Mouse (Mus musculus): Measurements from ENCODE around the gene Disp1. TPM values are rescaled to one million over a fixed set of nuclear protein-coding genes. Genes with fewer than 3 reads are reported as not detected.

Disp1 gene
- polyA plus RNA-seq, 1 experiment from 2014 or later, result 7.6 TPM

DNA sequence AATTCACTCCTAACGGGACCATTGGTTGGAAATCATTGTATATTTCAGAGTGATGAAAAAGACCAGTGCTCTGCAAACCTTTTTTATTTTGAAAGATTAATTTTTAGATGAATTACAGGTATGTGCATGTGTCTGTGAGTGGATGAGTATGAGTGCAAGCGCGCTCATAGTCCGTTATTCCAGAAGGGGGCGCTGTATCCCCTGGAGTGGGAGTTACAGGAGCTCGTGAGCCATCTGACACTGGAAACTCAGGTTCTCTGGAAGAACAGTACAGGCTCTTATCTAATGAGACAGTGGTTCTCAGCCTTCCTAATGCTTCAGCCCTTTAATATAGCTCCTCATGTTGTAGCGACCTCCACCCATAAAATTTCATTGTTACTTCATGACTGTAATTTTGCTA lies 22.0 kb upstream of the Disp1 start:
- no peak for ATAC-seq
- no peaks in the 10 kb centered on the region for H3K9me3 ChIP-seq (replicated peaks; ENCODE audit: control insufficient read depth, low read length, poor library complexity, severe bottlenecking)
- H3K36me3 ChIP-seq (ENCODE audit: control insufficient read depth, insufficient read depth, low read length), result no peaks in the 10 kb centered on the region
- H3K4me3 ChIP-seq (ENCODE audit: low read depth, low read length), result no peak overlapping the region
- WGBS, result 75% methylated on average over 7 of the region's 7 CpGs
- no peak overlapping the region for H3K27ac ChIP-seq (ENCODE audit: low read length)
- no peak overlapping the region for H3K4me2 ChIP-seq (ENCODE audit: low read length)
- H3K4me1 ChIP-seq (ENCODE audit: control insufficient read depth, insufficient read depth, low read length), result no peaks in the 10 kb centered on the region
- no peak overlapping the region for H3K9ac ChIP-seq (ENCODE audit: low read depth, low read length)
- H3K27me3 ChIP-seq (ENCODE audit: control insufficient read depth, insufficient read depth, low read depth, low read length), result no peaks in the 10 kb centered on the region

DNA sequence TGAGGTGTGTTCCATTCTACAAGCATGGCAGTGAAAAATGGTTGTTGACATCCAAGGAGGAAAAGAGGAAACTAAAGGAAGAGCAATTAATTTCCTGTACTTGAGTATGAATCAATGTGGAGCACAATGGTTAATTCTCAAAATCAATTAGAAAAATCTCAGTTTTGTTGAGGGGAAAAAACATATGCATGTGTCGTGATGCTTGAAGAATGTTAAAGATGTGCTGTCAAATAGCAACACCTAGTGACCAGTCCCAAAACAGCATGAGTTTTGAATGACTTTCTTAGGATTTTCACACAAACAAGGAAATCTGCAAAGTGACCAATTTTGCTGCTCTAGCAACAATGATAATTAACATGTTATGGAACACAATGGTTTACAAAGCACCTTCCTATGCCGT lies 16.6 kb upstream of the Disp1 start:
- Histone ChIP-seq H3K27ac (ENCODE audit: low read length) (no peak overlapping the region), H3K4me2 (ENCODE audit: low read length) (no peak overlapping the region), H3K9me3 (replicated peaks; ENCODE audit: control insufficient read depth, low read length, poor library complexity, severe bottlenecking) (no peaks in the 10 kb centered on the region), H3K27me3 (ENCODE audit: control insufficient read depth, insufficient read depth, low read depth, low read length) (no peaks in the 10 kb centered on the region), H3K9ac (ENCODE audit: low read depth, low read length) (no peak overlapping the region), H3K36me3 (ENCODE audit: control insufficient read depth, insufficient read depth, low read length) (no peaks in the 10 kb centered on the region), H3K4me3 (ENCODE audit: low read depth, low read length) (no peak overlapping the region), H3K4me1 (ENCODE audit: control insufficient read depth, insufficient read depth, low read length) (no peaks in the 10 kb centered on the region)
- no peak for ATAC-seq
- WGBS, result 23% methylated on average over 2 of the region's 2 CpGs

DNA sequence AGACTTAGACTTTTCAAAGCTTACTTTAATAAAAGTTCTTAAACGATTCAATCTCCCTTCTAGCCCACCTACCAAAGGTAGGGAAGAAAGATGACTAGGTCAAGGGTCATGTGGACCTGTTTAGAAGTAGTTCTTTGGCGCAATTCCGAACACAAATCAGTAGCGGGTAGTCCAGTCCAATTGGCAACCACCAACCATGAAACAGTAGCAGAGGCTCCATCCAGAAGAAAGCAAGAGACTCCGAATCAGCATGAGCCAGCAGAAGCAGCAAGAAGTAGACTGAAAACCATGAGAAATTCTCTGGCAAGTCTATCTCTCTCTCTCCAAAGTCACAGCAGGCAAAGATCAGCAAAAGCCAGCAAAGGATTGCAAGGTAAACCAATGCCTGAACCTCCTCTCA lies 15.1 kb upstream of the Disp1 start:
- no peak for ATAC-seq
- H3K36me3 ChIP-seq (ENCODE audit: control insufficient read depth, insufficient read depth, low read length), result no peaks in the 10 kb centered on the region
- no peak overlapping the region for H3K9ac ChIP-seq (ENCODE audit: low read depth, low read length)
- H3K4me3 ChIP-seq (ENCODE audit: low read depth, low read length), result no peak overlapping the region
- no peak overlapping the region for H3K27ac ChIP-seq (ENCODE audit: low read length)
- no peaks in the 10 kb centered on the region for H3K9me3 ChIP-seq (replicated peaks; ENCODE audit: control insufficient read depth, low read length, poor library complexity, severe bottlenecking)
- 88% methylated on average over 5 of the region's 5 CpGs for WGBS
- no peaks in the 10 kb centered on the region for H3K27me3 ChIP-seq (ENCODE audit: control insufficient read depth, insufficient read depth, low read depth, low read length)
- H3K4me2 ChIP-seq (ENCODE audit: low read length), result no peak overlapping the region
- no peaks in the 10 kb centered on the region for H3K4me1 ChIP-seq (ENCODE audit: control insufficient read depth, insufficient read depth, low read length)

DNA sequence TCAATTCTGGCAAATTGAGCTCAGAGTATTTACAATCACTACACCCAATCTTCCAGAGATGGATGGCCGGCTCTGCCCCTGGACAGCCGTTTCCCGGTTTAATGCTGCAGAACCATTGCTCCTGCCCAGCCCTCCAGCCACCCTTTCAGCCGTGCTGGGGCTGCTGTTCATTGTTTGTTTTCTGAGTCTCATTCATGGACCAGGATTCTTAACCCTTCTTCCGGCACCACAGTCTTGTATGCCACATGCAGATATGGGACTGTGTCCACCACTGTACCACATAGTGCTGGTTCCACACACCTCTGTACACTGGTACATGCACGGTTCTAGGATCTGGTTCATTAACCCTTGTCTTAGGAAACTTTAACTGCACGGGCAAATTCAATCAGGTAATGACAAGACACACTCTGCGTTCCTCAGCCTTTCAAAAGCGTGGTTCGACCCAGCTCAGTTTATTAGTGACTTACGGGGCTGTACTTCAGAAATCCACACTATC lies 12.4 kb upstream of the Disp1 start:
- WGBS, result 78% methylated on average over 11 of the region's 11 CpGs
- no peaks in the 10 kb centered on the region for H3K4me1 ChIP-seq (ENCODE audit: control insufficient read depth, insufficient read depth, low read length)
- H3K27me3 ChIP-seq (ENCODE audit: control insufficient read depth, insufficient read depth, low read depth, low read length), result no peaks in the 10 kb centered on the region
- H3K36me3 ChIP-seq (ENCODE audit: control insufficient read depth, insufficient read depth, low read length), result no peaks in the 10 kb centered on the region
- no peak overlapping the region for H3K4me2 ChIP-seq (ENCODE audit: low read length)
- H3K27ac ChIP-seq (ENCODE audit: low read length), result no peak overlapping the region
- H3K9me3 ChIP-seq (replicated peaks; ENCODE audit: control insufficient read depth, low read length, poor library complexity, severe bottlenecking), result no peaks in the 10 kb centered on the region
- no peak for ATAC-seq
- no peak overlapping the region for H3K9ac ChIP-seq (ENCODE audit: low read depth, low read length)
- H3K4me3 ChIP-seq (ENCODE audit: low read depth, low read length), result no peak overlapping the region

DNA sequence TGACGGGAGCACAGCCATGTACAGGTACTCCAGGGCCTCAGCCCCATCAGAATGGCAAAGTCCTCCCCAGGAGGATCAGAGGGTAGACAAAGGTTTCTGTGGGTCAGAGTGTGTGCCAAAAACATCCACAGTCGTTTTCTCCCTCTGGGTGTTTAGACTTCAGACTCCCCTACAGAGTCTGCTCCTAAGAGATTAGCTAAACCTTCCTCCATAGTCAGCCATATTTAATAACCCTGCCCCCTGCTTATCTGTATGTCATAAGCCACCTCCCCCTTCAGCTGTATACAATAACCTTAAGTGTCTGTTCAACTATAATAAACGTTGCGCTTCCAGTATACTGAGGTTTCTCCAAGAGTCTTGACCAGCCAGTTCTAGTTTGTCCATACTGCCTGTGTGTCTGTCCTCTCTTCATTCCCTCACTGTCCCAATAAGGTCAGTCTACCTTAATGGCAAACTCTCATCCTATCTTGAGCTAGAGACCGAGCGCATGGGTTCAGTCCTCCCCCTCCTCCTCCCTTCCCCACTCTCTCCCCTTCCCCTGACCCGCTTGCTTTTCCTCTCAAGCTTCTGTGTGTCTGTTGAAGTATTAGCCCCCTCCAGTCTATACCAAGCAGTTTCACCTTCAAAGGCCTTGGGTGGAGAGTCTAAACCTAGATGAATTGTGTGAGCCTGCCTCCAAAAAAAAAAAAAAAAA lies 11.8 kb upstream of the Disp1 start:
- 83% methylated on average over 7 of the region's 7 CpGs for WGBS
- no peaks in the 10 kb centered on the region for H3K36me3 ChIP-seq (ENCODE audit: control insufficient read depth, insufficient read depth, low read length)
- H3K27ac ChIP-seq (ENCODE audit: low read length), result no peak overlapping the region
- ATAC-seq, result no peak
- no peaks in the 10 kb centered on the region for H3K27me3 ChIP-seq (ENCODE audit: control insufficient read depth, insufficient read depth, low read depth, low read length)
- no peak overlapping the region for H3K9ac ChIP-seq (ENCODE audit: low read depth, low read length)
- no peaks in the 10 kb centered on the region for H3K9me3 ChIP-seq (replicated peaks; ENCODE audit: control insufficient read depth, low read length, poor library complexity, severe bottlenecking)
- no peak overlapping the region for H3K4me2 ChIP-seq (ENCODE audit: low read length)
- H3K4me3 ChIP-seq (ENCODE audit: low read depth, low read length), result no peak overlapping the region
- no peaks in the 10 kb centered on the region for H3K4me1 ChIP-seq (ENCODE audit: control insufficient read depth, insufficient read depth, low read length)

DNA sequence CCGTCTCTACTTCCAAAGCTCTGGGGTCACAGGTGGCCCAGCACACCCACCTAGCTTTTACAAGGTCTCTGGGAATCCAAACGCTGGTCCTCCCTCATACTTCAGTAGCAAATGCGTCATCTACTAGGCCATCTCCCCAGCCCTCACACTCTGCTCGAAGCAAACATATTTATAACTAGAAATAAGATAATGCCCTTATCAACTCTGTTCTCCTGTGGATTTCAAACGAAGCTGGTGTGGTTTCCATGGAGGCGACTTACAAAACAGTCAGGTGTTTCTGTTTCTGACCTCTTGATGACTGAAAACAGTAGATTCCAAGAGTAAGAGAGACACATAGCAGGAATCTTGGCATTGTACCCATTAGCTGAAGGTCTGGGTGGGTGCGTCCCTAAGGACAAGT lies 6.1 kb upstream of the Disp1 start:
- Histone ChIP-seq H3K9me3 (replicated peaks; ENCODE audit: control insufficient read depth, low read length, poor library complexity, severe bottlenecking) (no peaks in the 10 kb centered on the region), H3K27me3 (ENCODE audit: control insufficient read depth, insufficient read depth, low read depth, low read length) (no peaks in the 10 kb centered on the region), H3K4me2 (ENCODE audit: low read length) (no peak overlapping the region), H3K36me3 (ENCODE audit: control insufficient read depth, insufficient read depth, low read length) (no peaks in the 10 kb centered on the region), H3K9ac (ENCODE audit: low read depth, low read length) (no peak overlapping the region), H3K4me1 (ENCODE audit: control insufficient read depth, insufficient read depth, low read length) (no peaks in the 10 kb centered on the region), H3K4me3 (ENCODE audit: low read depth, low read length) (no peak overlapping the region), H3K27ac (ENCODE audit: low read length) (no peak overlapping the region)
- no peak for ATAC-seq
- whole genome bisulfite sequencing, result 85% methylated on average over 7 of the region's 7 CpGs

DNA sequence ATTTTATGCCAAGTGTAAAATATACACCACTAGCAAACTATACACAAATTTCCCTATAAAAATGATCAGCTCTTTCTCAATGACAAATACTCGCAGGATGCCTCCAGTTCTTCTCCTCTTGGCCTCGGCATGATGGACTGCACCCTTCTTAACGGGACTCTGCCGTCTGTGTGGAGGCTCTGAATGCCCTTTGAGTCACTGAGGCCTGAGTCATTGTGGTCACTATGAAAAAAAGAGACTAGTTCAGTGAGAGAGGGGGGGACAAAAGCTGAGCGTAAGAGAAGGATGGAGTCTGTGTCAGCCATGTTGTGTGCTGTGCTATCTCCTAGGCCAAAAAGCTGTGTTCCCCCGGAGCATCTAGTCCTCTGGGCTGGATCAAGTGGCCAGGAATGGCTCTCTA lies 2.3 kb downstream of the Disp1 start:
- H3K4me2 ChIP-seq (ENCODE audit: low read length), result no peak overlapping the region
- H3K4me3 ChIP-seq (ENCODE audit: low read depth, low read length), result no peak overlapping the region
- no peaks in the 10 kb centered on the region for H3K9me3 ChIP-seq (replicated peaks; ENCODE audit: control insufficient read depth, low read length, poor library complexity, severe bottlenecking)
- no peak overlapping the region for H3K27ac ChIP-seq (ENCODE audit: low read length)
- ATAC-seq, result no peak
- 93% methylated on average over 6 of the region's 6 CpGs for WGBS
- H3K27me3 ChIP-seq (ENCODE audit: control insufficient read depth, insufficient read depth, low read depth, low read length), result no peaks in the 10 kb centered on the region
- H3K36me3 ChIP-seq (ENCODE audit: control insufficient read depth, insufficient read depth, low read length), result no peaks in the 10 kb centered on the region
- H3K4me1 ChIP-seq (ENCODE audit: control insufficient read depth, insufficient read depth, low read length), result peaks cover 14% of the 10 kb centered on the region
- H3K9ac ChIP-seq (ENCODE audit: low read depth, low read length), result no peak overlapping the region

DNA sequence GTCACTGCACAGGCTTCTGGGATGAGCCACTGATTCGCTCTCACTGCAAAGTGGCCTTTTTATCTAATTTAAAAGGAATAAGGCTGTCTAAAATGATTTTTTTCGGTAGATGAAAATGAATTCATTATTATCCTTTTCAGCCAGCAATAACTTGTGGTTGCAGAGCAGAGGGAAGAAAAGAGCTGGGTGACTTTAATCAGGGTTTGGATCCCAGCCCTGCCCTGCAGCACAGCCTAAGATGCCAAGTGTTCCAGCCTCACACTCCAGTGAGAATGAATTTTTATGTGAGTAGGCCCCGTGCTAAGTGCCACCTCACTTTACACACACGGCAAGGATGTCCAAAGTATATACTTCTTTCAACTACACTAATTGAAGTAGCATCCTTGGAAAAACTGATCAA lies 4.6 kb downstream of the Disp1 start:
- ATAC-seq, result no peak
- no peaks in the 10 kb centered on the region for H3K27me3 ChIP-seq (ENCODE audit: control insufficient read depth, insufficient read depth, low read depth, low read length)
- no peak overlapping the region for H3K4me2 ChIP-seq (ENCODE audit: low read length)
- H3K4me3 ChIP-seq (ENCODE audit: low read depth, low read length), result no peak overlapping the region
- no peak overlapping the region for H3K27ac ChIP-seq (ENCODE audit: low read length)
- H3K36me3 ChIP-seq (ENCODE audit: control insufficient read depth, insufficient read depth, low read length), result no peaks in the 10 kb centered on the region
- H3K9ac ChIP-seq (ENCODE audit: low read depth, low read length), result no peak overlapping the region
- H3K4me1 ChIP-seq (ENCODE audit: control insufficient read depth, insufficient read depth, low read length), result peaks cover 19% of the 10 kb centered on the region
- no peaks in the 10 kb centered on the region for H3K9me3 ChIP-seq (replicated peaks; ENCODE audit: control insufficient read depth, low read length, poor library complexity, severe bottlenecking)
- WGBS, result 68% methylated on average over 4 of the region's 4 CpGs

DNA sequence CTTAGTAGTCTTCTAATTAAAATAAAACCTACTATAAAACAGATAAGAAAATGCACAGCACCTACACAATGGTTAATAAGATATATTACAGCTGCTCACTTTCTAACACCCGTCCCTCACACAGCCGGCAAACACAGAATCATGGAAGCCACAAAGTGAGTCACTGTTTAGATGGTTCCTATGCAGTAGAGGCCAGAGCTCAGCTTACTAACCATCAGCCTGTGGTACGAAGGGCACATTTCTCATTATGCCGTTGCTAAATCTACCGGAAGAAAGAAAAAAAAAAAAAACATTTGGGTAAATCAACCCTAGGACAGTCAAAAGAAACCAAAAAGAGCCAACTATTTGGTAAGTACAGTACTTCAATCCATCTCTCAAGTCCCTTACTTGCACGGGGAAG lies 5.6 kb downstream of the Disp1 start:
- H3K4me3 ChIP-seq (ENCODE audit: low read depth, low read length), result no peak overlapping the region
- H3K4me2 ChIP-seq (ENCODE audit: low read length), result no peak overlapping the region
- H3K27ac ChIP-seq (ENCODE audit: low read length), result no peak overlapping the region
- no peaks in the 10 kb centered on the region for H3K27me3 ChIP-seq (ENCODE audit: control insufficient read depth, insufficient read depth, low read depth, low read length)
- H3K9me3 ChIP-seq (replicated peaks; ENCODE audit: control insufficient read depth, low read length, poor library complexity, severe bottlenecking), result no peaks in the 10 kb centered on the region
- H3K4me1 ChIP-seq (ENCODE audit: control insufficient read depth, insufficient read depth, low read length), result peaks cover 19% of the 10 kb centered on the region
- H3K36me3 ChIP-seq (ENCODE audit: control insufficient read depth, insufficient read depth, low read length), result no peaks in the 10 kb centered on the region
- ATAC-seq, result no peak
- 90% methylated on average over 6 of the region's 6 CpGs for WGBS
- no peak overlapping the region for H3K9ac ChIP-seq (ENCODE audit: low read depth, low read length)

Data from midbrain, embryonic 16.5 days (tissue).